Mouse (Mus musculus): Measurements from ENCODE around the gene Cyyr1.

DNA sequence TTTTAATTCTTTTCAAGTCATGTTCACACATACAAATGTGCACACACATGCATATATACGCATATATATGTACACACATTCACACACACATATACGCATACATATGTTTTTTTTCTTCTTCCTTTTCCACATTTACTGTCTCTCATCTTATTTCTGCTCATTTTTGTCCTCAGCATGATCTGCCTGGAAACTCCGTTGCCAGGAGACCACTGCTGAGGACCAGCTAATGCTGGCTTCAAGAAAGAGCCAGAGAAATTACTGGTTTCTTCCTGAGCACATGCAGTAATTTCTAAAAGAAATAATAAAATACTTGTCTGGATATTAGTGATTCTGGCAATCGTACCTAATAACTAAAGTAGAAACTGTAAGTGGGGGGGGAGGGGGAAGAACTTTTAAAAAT, 68.6 kb downstream of the Cyyr1 start:
- TF ChIP-seq CTCF (IDR thresholded peaks at IDR 0.05; ENCODE audit: extremely low read depth, insufficient read depth, insufficient read length, insufficient replicate concordance) = no peak
- TF ChIP-seq POLR2A (IDR thresholded peaks at IDR 0.05; ENCODE audit: low read depth, low read length) = no peak
